Mouse (Mus musculus): Measurements from ENCODE around the gene Whrn.

The Whrn gene

GRCm38 (mm10) chr4:63408649-63409048 is 87.1 kb downstream of the Whrn start:
- DNase-seq (ENCODE audit: extremely low spot score) = peak; percentile 74

- no peak for DNase-seq (ENCODE audit: extremely low spot score)
Observed at GRCm38 (mm10) chr4:63408247-63408646, 87.5 kb downstream of the Whrn start.

- DNase-seq (ENCODE audit: extremely low spot score) = no peak
Observed at GRCm38 (mm10) chr4:63405683-63406082, 90.1 kb downstream of the Whrn start.

- DNase-seq (ENCODE audit: extremely low spot score) = no peak
Observed at GRCm38 (mm10) chr4:63405051-63405450, 90.7 kb downstream of the Whrn start.

GRCm38 (mm10) chr4:63404205-63404604 is 91.6 kb downstream of the Whrn start:
- DNase-seq (ENCODE audit: extremely low spot score) = no peak

GRCm38 (mm10) chr4:63403040-63403959 is 92.5 kb downstream of the Whrn start, which contains the start of gene Akna:
Gene Akna (minus strand): TSS chr4:63403354.
- peak; percentile 85 for DNase-seq (ENCODE audit: extremely low spot score)

GRCm38 (mm10) chr4:63402558-63402957 is 93.2 kb downstream of the Whrn start:
- no peak for DNase-seq (ENCODE audit: extremely low spot score)

GRCm38 (mm10) chr4:63402056-63402455 is 93.7 kb downstream of the Whrn start:
- no peak for DNase-seq (ENCODE audit: extremely low spot score)

GRCm38 (mm10) chr4:63401620-63402019 is 94.2 kb downstream of the Whrn start:
- DNase-seq (ENCODE audit: extremely low spot score) = no peak

- no peak for DNase-seq (ENCODE audit: extremely low spot score)
Observed at GRCm38 (mm10) chr4:63400541-63401306, 95.1 kb downstream of the Whrn start.

- DNase-seq (ENCODE audit: extremely low spot score) = no peak
Observed at GRCm38 (mm10) chr4:63399691-63400270, 96.0 kb downstream of the Whrn start.

GRCm38 (mm10) chr4:63398854-63399609 is 96.8 kb downstream of the Whrn start:
- DNase-seq (ENCODE audit: extremely low spot score) = no peak

GRCm38 (mm10) chr4:63397981-63398537 is 97.7 kb downstream of the Whrn start:
- no peak for DNase-seq (ENCODE audit: extremely low spot score)

- DNase-seq (ENCODE audit: extremely low spot score) = no peak
Observed at GRCm38 (mm10) chr4:63391322-63391721, 104.5 kb downstream of the Whrn start.

GRCm38 (mm10) chr4:63389887-63390528 is 105.8 kb downstream of the Whrn start:
- DNase-seq (ENCODE audit: extremely low spot score) = no peak

GRCm38 (mm10) chr4:63389121-63389886 is 106.5 kb downstream of the Whrn start:
- no peak for DNase-seq (ENCODE audit: extremely low spot score)

- no peak for DNase-seq (ENCODE audit: extremely low spot score)
Observed at GRCm38 (mm10) chr4:63388029-63388428, 107.8 kb downstream of the Whrn start.

- DNase-seq (ENCODE audit: extremely low spot score) = no peak
Observed at GRCm38 (mm10) chr4:63385784-63386183, 110.0 kb downstream of the Whrn start.

- DNase-seq (ENCODE audit: extremely low spot score) = no peak
Observed at GRCm38 (mm10) chr4:63385253-63385652, 110.5 kb downstream of the Whrn start.

GRCm38 (mm10) chr4:63384262-63384661 is 111.5 kb downstream of the Whrn start:
- DNase-seq (ENCODE audit: extremely low spot score) = no peak
